Mouse (Mus musculus): ENCODE measurements around the gene Hsd17b2.
"Not testable (repeated sequence)": the region's sequence is repeated elsewhere in the genome, so short reads cannot be mapped to it uniquely, and the experiment has no call there.

Gene Hsd17b2

GRCm38 (mm10) chr8:117714604-117715003, 12.9 kb downstream of the Hsd17b2 start:
- DNase-seq (ENCODE audit: low spot score), result no peak

DNA sequence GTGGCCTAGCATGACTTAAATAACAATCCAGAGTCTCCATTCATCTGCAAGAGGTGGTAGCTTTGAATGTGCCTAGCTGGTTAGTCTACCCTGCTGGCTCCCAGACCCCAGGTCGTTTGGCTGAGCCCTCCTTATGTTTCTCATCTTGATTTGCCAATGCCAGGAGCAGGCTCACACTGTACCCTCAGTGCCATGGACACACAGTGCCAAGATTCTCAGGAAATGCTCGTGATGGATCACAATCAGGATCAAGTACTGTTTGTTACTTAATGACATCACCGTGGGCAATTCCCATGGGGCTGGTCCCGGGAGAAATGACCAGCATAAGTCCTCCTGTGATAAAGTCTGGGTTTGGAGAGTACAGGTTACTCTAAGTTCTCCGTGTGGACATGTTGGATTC, 14.2 kb downstream of the Hsd17b2 start:
- DNase-seq (ENCODE audit: low spot score), result no peak

- peak; percentile 71 for DNase-seq (ENCODE audit: low spot score)
Observed at GRCm38 (mm10) chr8:117718152-117718860, 16.6 kb downstream of the Hsd17b2 start.

DNA sequence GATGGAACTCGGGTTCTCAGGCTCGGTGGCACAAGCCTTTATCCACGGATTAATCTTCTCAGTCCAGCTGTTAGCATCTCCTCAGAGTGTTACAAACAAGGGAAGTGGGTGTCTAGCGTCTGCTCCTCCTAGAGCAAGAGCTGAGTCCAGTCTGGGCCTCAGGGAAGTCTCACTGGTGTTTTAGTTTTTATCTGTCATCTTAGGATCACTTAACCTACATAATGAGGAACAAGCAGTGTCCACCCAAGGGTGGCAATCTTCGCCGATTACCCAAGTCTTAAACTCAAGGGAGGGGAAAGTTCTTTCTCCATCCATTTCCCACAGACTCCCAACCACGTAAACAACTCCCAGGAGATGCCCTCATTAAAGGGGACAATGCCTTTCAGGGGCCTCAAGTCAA, 24.8 kb downstream of the Hsd17b2 start:
- no peak for DNase-seq (ENCODE audit: low spot score)

GRCm38 (mm10) chr8:117727561-117727960, 25.9 kb downstream of the Hsd17b2 start:
- peak; percentile 71 for DNase-seq (ENCODE audit: low spot score)

DNA sequence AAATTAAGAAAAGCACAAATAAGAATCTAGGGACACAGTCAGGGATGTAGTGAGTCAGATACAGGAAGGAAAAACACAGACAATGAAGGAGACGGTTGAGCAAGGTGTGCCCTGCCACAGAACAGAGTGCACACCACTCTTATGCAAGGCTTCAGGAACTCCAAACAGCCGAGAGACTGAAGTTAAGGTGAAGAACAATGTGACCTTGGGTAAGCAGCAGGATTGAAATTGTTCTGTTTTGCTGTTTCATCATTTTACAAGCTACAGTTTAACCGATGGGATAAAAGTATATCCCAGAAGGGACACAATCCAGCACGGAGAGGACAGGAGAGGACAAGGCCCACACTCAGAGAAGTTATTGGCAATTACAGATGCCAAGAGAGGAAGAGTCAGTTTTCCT, 26.5 kb downstream of the Hsd17b2 start:
- DNase-seq (ENCODE audit: low spot score), result no peak

- no peak for DNase-seq (ENCODE audit: low spot score)
Observed at GRCm38 (mm10) chr8:117730980-117731379, 29.3 kb downstream of the Hsd17b2 start.

DNA sequence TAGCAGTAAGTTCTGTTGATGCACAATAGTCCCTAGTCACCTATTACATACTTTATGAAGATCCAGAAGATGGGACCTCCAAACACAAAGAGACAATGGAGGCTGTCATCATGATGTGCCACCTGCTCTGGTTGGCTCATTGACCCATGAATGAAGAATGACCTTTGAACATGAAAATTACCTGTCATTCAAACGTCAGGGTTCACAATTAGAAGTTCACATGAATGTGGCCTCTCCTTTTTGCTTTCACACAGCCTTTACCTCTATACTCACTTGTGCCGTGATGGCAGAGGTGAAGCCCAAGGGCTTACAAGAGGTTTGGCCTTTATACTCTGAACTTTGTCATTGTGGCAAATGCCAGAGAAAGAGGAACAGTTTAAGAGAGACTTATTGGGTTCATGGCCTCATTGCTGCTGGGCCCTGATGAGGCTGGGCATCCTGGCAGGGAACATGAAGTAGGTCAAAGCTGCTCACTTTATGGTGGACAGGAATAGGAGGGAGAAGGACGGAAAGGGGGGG, 35.0 kb downstream of the Hsd17b2 start:
- DNase-seq (ENCODE audit: low spot score), result no peak

- DNase-seq (ENCODE audit: low spot score), result not testable (repeated sequence)
Observed at GRCm38 (mm10) chr8:117738206-117738605, 36.5 kb downstream of the Hsd17b2 start.

GRCm38 (mm10) chr8:117740387-117740998, 38.8 kb downstream of the Hsd17b2 start:
- no peak for DNase-seq (ENCODE audit: low spot score)

GRCm38 (mm10) chr8:117742431-117743012, 40.8 kb downstream of the Hsd17b2 start:
- DNase-seq (ENCODE audit: low spot score), result no peak

DNA sequence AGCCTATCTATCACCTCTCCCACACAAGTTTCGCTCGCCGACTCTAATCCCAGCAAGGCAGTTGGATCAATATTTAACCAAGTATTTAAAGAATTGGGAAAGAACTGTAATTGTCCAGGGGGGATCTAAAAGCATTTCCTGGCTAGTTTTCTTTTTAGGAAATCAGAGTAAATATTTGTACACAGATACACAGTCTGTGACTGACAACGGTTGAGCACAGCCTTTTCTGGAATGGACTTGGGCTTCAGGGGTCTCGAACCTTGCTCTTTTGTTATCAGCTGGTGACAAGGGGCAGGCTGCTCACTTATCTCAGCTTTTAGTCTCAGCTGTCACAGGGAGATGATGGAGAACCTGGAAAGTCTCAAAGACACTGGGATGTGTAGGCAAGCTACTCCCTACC, 44.9 kb downstream of the Hsd17b2 start:
- DNase-seq (ENCODE audit: low spot score), result no peak

DNA sequence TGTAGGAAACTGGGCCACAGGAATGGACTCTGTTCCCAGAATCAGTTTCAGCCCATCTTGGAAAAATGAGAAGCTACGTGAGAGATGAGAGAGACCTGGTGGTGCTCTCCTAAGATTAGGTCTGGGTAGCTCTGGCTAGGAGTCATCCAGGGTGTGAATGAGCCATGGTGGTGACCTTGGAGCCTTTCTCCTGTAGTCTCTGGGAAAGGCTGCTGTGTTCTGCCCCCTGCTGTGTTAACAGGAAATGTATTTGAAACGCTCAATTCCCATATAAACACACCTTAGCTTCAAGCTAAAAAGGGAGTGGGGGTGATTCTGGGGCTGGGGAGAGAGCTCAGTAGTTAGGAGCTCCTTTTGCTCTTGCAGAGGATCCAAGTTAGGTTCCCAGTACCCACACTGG, 45.7 kb downstream of the Hsd17b2 start:
- DNase-seq (ENCODE audit: low spot score), result no peak

DNA sequence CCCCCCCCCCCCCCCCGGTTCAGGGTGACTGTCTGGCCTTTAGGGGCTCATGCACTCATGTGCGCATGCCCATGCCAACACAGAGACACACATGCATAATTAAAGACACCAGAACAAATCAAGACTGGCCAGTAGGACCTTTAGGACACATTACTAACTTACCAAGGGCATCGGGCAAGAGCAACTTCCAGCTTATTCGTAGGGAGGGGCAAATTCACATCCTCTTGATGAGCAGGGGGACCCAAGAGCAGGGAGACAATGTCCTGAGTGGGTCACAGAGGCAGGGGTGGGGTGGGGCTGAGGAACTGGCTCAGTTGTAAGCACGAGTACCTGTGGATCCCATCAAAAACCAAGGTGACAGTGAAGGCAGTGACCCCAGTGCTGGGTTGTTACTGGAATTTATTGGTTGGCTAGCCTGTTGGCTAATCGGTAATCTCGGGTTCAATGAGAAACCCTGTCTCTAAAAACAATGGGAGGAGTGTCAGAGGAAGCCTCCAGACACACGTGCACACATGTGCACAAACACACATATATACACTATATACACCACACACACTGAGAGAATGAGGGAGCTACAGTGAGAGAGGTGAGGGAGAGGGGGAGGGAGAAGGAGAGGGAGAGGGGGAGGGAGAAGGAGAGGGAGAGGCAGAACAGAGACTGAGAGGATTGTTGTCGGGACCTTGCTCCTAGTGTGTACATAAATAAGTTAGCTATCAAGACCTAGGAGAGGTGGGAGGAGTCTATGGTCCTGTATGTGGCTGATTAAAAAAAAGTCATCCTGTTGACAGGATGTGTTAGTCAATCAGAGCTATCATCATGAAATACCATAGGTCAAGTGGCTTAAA, 46.4 kb downstream of the Hsd17b2 start:
- no peak for DNase-seq (ENCODE audit: low spot score)

- no peak for DNase-seq (ENCODE audit: low spot score)
Observed at GRCm38 (mm10) chr8:117749436-117749835, 47.7 kb downstream of the Hsd17b2 start.

GRCm38 (mm10) chr8:117757900-117758299, 56.2 kb downstream of the Hsd17b2 start:
- no peak for DNase-seq (ENCODE audit: low spot score)

- no peak for DNase-seq (ENCODE audit: low spot score)
Observed at GRCm38 (mm10) chr8:117762776-117763175, 61.1 kb downstream of the Hsd17b2 start.

GRCm38 (mm10) chr8:117764625-117765024, 62.9 kb downstream of the Hsd17b2 start:
- DNase-seq (ENCODE audit: low spot score), result no peak

DNA sequence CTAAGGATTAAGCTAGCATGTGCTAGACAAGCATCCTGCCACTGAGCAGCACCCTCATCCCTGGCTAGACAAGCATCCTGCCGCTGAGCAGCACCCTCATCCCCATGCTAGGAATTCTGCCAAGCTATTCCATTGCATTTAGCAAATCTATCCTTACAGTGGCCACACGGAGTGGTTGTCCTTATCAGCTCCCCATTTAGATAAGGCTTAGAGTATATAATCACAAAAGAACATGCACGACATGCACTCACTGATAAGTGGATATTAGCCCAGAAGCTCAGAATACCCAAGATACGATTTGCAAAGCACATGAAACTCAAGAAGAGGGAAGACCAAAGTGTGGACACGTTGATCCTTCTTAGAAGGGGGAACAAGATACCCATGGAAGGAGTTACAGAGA, 64.2 kb downstream of the Hsd17b2 start:
- no peak for DNase-seq (ENCODE audit: low spot score)

DNA sequence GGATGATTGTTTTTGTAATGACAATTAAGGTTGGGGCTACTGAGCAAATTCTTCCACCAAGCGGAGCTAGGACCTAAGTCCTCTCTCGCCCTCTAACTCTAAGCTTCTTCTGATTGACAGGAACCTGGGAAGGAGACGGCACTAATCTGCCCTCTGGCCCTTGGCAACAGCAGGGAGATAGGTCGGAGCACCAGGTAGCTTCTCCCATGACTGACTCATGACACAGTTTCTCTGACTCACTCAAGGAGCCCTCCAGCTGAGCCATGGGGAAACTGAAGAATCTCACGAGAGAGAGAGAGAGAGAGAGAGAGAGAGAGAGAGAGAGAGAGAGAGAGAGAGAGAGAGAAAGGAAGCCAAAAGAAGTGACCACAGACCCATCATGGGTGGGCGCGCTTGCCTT, 67.3 kb downstream of the Hsd17b2 start:
- DNase-seq (ENCODE audit: low spot score), result no peak

DNA sequence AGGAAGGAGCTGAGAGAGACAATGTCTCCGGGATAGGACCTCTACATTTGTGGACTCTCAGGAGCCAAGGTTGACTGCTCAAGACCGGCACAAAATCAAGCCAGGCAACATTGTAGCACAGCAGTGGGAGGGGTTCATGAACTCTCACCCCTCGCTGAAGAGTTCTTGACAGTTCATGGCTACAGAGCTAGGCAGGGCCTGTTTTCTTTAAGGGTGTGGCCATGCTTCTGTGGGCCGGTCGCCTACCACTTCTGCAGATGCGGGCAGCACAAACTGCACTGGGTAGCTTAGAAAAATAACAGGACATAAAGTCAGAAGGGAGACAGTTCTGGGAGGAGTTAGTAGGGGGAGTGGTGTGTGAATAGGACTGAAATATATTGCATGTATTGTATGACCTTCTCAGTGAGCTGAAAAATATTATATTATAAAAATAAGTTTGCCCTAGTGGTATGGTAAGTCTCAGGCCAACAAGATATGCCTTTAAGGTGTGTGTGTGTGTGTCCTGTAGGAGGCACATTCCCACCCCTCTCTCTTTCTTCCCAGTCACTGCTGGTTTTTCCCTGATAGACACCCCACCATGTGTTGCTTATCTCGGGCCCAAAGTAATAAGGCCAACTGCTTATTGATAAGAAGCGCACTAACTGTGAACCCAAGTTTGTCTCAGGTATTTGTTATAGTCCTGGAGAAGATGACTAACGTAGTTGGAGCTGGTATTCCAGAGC, 69.6 kb downstream of the Hsd17b2 start:
- DNase-seq (ENCODE audit: low spot score), result no peak

DNA sequence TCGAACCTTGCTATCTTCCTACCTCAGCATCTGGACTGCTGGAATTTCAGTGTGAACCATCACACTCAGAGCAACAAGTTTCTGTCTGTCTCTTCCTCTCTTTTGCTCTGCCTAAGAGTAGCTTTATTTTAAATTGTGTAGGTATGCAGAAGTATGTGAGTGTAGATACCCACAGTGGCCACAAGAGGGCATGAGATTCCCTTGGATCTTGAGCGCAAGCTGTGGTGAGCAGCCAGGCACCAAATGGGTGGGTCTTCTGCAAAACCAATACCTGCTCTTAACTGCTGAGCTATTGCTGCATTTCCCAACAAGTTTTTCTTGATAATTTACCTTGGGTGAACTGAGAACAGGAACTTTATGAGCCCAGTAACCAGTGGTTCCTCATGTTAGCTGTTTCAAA, 70.4 kb downstream of the Hsd17b2 start:
- peak; percentile 62 for DNase-seq (ENCODE audit: low spot score)

All from testis, postnatal 10 days (tissue).